Mouse (Mus musculus) MEL (cell line): ENCODE results near the gene Cep170b. TPM values are rescaled to one million over a fixed set of nuclear protein-coding genes. Genes with fewer than 3 reads are reported as not detected.
A peak's percentile ranks its signal among the peaks of the same experiment; 100 is the strongest.

ENCODE experiments used
- DNase-seq: peaks from one replicate; pipeline ENCODE4 v3.0.0; 2011; ENCODE audit warnings: low read depth, low spot score
- H3K27ac ChIP-seq: 2 replicates; pipeline ENCODE4 v1.5.1; 2012; ENCODE audit warnings: low read depth, mild to moderate bottlenecking, control low read depth, low read length, moderate library complexity; ENCODE audit not compliant: control insufficient read depth
- H3K27me3 ChIP-seq, 2 experiments: fragments of 150-350 bp in 1 of 2; sonication (generic) in 1 of 2; 2 replicates each; pipeline ENCODE4 v1.6.1; 2012; ENCODE audit warnings: low read length in 2 of 2, mild to moderate bottlenecking in 2 of 2, improper control_type of control experiment in 1 of 2, moderate library complexity in 1 of 2; ENCODE audit not compliant: insufficient read depth in 2 of 2, control insufficient read depth in 1 of 2
- H3K36me3 ChIP-seq, 2 experiments: 2 replicates each; pipeline ENCODE4 v1.6.1; 2012 to 2014; ENCODE audit warnings: low read length in 2 of 2, improper control_type of control experiment in 1 of 2, inconsistent platforms in 1 of 2, mild to moderate bottlenecking in 1 of 2; ENCODE audit not compliant: insufficient read depth in 2 of 2, control insufficient read depth in 1 of 2
- H3K4me1 ChIP-seq, 2 experiments: fragments of 150-350 bp in 1 of 2; sonication (generic) in 1 of 2; 2 replicates each; pipeline ENCODE4 v1.6.1; 2012; ENCODE audit warnings: low read length in 2 of 2, improper control_type of control experiment in 1 of 2, mild to moderate bottlenecking in 1 of 2; ENCODE audit not compliant: insufficient read depth in 2 of 2, control insufficient read depth in 1 of 2
- H3K4me3 ChIP-seq, 2 experiments: fragments of 150-350 bp in 1 of 2; sonication (generic) in 1 of 2; 2 replicates each; pipeline ENCODE4 v1.5.1; 2012; ENCODE audit warnings: low read depth in 2 of 2, low read length in 2 of 2, mild to moderate bottlenecking in 2 of 2, moderate library complexity in 2 of 2, control low read depth in 1 of 2, improper control_type of control experiment in 1 of 2; ENCODE audit not compliant: control insufficient read depth in 1 of 2, insufficient read depth in 1 of 2
- H3K79me2 ChIP-seq: 2 replicates; pipeline ENCODE4 v1.6.1; 2012; ENCODE audit warnings: mild to moderate bottlenecking, low read length, moderate library complexity; ENCODE audit not compliant: control insufficient read depth, poor library complexity, insufficient read depth
- H3K9ac ChIP-seq: 2 replicates; pipeline ENCODE4 v1.6.1; 2012; ENCODE audit warnings: low read depth, mild to moderate bottlenecking, control low read depth, low read length, moderate library complexity; ENCODE audit not compliant: control insufficient read depth, poor library complexity, severe bottlenecking
- H3K9me3 ChIP-seq: fragments of 150-350 bp; sonication (generic); replicated peaks from 2 replicates; pipeline ENCODE4 v1.6.1; 2012; ENCODE audit warnings: mild to moderate bottlenecking, low read length, improper control_type of control experiment, moderate library complexity; ENCODE audit not compliant: insufficient read depth
- BHLHE40 ChIP-seq: IDR thresholded peaks from 2 replicates; pipeline ENCODE4 v1.6.1; 2012; ENCODE audit warnings: low read depth, mild to moderate bottlenecking, inconsistent platforms, low read length, improper control_type of control experiment, borderline replicate concordance
- CHD1 ChIP-seq: IDR thresholded peaks from 2 replicates; pipeline ENCODE4 v1.6.1; 2012; ENCODE audit warnings: low read depth, mild to moderate bottlenecking, inconsistent platforms, low read length, improper control_type of control experiment
- CHD2 ChIP-seq: IDR thresholded peaks from 2 replicates; pipeline ENCODE4 v1.6.1; 2011; ENCODE audit warnings: low read length, improper control_type of control experiment
- GABPA ChIP-seq: IDR thresholded peaks from 2 replicates; pipeline ENCODE4 v1.6.1; 2012; ENCODE audit warnings: low read depth, mild to moderate bottlenecking, inconsistent platforms, low read length, improper control_type of control experiment, moderate library complexity
- JUND ChIP-seq: IDR thresholded peaks from 2 replicates; pipeline ENCODE4 v1.6.1; 2011; ENCODE audit warnings: low read depth, mild to moderate bottlenecking, improper control_type of control experiment, low read length
- MAZ ChIP-seq: IDR thresholded peaks from 2 replicates; pipeline ENCODE4 v1.6.1; 2012; ENCODE audit warnings: low read depth, mild to moderate bottlenecking, inconsistent platforms, low read length, improper control_type of control experiment
- MXI1 ChIP-seq: IDR thresholded peaks from 2 replicates; pipeline ENCODE4 v1.6.1; 2011; ENCODE audit warnings: mild to moderate bottlenecking, low read depth, low read length, improper control_type of control experiment
- MYB ChIP-seq: IDR thresholded peaks from 2 replicates; pipeline ENCODE4 v1.6.1; 2011; ENCODE audit warnings: mild to moderate bottlenecking, low read depth, low read length, improper control_type of control experiment
- NRF1 ChIP-seq: IDR thresholded peaks from 2 replicates; pipeline ENCODE4 v1.6.1; 2014; ENCODE audit warnings: low read depth, mild to moderate bottlenecking, inconsistent platforms, low read length, improper control_type of control experiment, moderate library complexity; ENCODE audit not compliant: poor library complexity, insufficient read depth, severe bottlenecking
- POLR2A ChIP-seq, 2 experiments: IDR thresholded peaks; 2 replicates each; pipeline ENCODE4 v1.6.1; 2011 to 2012; ENCODE audit warnings: low read length in 2 of 2, mild to moderate bottlenecking in 2 of 2, control low read depth in 1 of 2, improper control_type of control experiment in 1 of 2, low read depth in 1 of 2, moderate library complexity in 1 of 2; ENCODE audit not compliant: control insufficient read depth in 1 of 2, insufficient read depth in 1 of 2, poor library complexity in 1 of 2
- POLR2AphosphoS2 ChIP-seq: IDR thresholded peaks from 2 replicates; pipeline ENCODE4 v1.6.1; 2011; ENCODE audit warnings: low read length, improper control_type of control experiment
- SIN3A ChIP-seq: IDR thresholded peaks from 2 replicates; pipeline ENCODE4 v1.6.1; 2012; ENCODE audit warnings: low read length, improper control_type of control experiment, inconsistent platforms
- TBP ChIP-seq: IDR thresholded peaks from 2 replicates; pipeline ENCODE4 v1.8.0; 2011; ENCODE audit warnings: low read depth, low read length, improper control_type of control experiment
- ZC3H11A ChIP-seq: IDR thresholded peaks from 2 replicates; pipeline ENCODE4 v1.6.1; 2012; ENCODE audit warnings: low read depth, mild to moderate bottlenecking, inconsistent platforms, low read length, improper control_type of control experiment
- ZKSCAN1 ChIP-seq: IDR thresholded peaks from 2 replicates; pipeline ENCODE4 v1.6.1; 2012; ENCODE audit warnings: low read depth, mild to moderate bottlenecking, inconsistent platforms, low read length, improper control_type of control experiment, moderate library complexity
- ZMIZ1 ChIP-seq: IDR thresholded peaks from 2 replicates; pipeline ENCODE4 v1.6.1; 2012; ENCODE audit warnings: low read depth, mild to moderate bottlenecking, inconsistent platforms, low read length, improper control_type of control experiment, moderate library complexity
- polyA plus RNA-seq, 2 experiments: library from polyadenylated mRNA; stranded (reverse) in 1 of 2; unstranded in 1 of 2; fragments of >175 nt in 1 of 2; fragments of >200 nt in 1 of 2; gene quantifications; 2 replicates each; pipeline versions ENCODE4 v1.2.1 to v1.2.4; 2012; ENCODE audit warnings: low replicate concordance in 2 of 2, low read depth in 1 of 2; ENCODE audit not compliant: insufficient read length in 2 of 2, insufficient read depth in 1 of 2, missing spikeins in 1 of 2
- total RNA-seq: library from RNA; depleted of rRNA; stranded (reverse); fragments of 300-350 nt; gene quantifications from 2 replicates; pipeline ENCODE4 v1.2.3, GENCODE M21; 2012

The Cep170b gene
- total and polyA plus RNA-seq, 3 experiments, result 49.7 to 64.0 TPM; not detected in 1

DNA sequence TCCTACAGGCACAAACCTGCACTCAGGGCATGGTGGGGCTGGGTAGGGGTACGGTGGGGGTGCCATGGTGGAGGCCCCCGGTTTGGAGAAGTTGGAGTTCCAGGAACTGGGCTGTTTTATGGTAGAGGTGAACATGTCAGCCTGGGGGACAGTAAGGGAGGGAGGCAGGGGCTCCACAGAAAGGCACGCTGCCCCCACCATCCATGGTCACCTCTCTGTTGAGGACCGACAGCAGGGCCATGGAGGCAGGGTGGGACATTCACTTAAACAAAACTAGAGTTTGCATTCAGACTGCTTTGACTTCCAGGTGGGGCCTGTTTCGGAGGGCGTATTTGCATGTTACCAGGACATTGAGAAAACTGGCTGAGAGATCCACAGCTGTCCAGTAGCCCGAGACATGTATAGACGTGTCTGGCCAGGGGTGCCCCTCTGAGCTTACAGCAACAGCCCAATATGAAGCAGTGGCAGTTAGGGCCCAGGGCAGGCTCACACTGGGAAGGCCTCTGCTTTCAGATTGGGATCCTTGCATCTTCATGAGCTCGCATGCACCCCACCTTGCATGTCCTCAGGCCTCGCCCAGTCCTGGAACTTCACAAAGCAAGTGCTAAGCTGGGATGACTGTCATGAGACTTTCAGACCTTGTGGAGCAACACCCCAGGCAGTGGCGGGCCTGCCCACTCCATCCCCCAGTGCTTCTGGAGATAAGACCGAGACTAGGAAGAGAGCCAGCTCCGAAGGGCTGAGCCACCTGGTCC is 73.5 kb downstream of the Cep170b start (continued):
- TF ChIP-seq ZMIZ1, result peak; percentile 64; the same call in 1 of the 2 replicates
- TF ChIP-seq GABPA, result peak; percentile 62; the same call in 1 of the 2 replicates
- peak; percentile 39; the same call in 1 of the 2 replicates for TF ChIP-seq ZC3H11A
- TF ChIP-seq SIN3A, result peak; percentile 95
- TF ChIP-seq, all 39 proteins: peak for 26

DNA sequence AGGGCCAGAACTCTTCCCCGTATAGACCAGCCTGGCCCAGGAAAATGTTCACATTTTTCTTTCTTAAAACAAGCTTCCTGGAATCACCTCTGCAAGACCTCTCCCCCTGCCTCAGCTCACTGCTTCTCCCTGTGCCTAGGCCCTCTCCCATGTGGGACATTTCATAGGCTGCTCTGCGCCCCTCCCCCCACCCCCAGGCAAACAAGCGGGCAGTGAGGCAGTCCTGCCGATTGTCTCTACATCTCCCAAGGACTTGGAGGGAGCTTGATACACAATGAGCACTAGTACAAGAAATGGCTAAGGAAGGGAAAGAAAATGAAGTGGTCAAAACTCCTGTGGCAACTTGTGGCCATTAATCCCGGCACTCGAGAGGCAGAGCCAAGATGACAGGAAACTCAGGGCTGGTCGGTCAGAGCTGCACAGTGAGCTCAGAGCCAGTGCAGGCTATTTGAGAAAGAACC is 74.1 kb downstream of the Cep170b start:
- Histone ChIP-seq H3K4me3 (peak overlapping the region; percentile 44 to 46), H3K27me3 (no peaks in the 10 kb centered on the region), H3K9ac (peak overlapping the region; percentile 58), H3K9me3 (no peaks in the 10 kb centered on the region), H3K4me1 (peaks cover 22 to 58% of the 10 kb centered on the region in 2 experiments), H3K27ac (peak overlapping the region; percentile 70), H3K36me3 (peaks cover 0 to 34% of the 10 kb centered on the region in 2 experiments; a peak in 2 of 4 replicates), H3K79me2 (no peaks in the 10 kb centered on the region; the same call in 1 of the 2 replicates)
- DNase-seq, result no peak
- TF ChIP-seq MAZ (0 out of 2 replicates have a peak, but pooled peaks have one; percentile 43), MXI1 (no peak), BHLHE40 (peak; percentile 9), JUND (peak; percentile 45; the same call in 1 of the 2 replicates), SIN3A (peak; percentile 33; the same call in 1 of the 2 replicates), NRF1 (no peak), POLR2AphosphoS2 (no peak), POLR2A (IDR thresholded peaks at IDR 0.05; ENCODE audit: control insufficient read depth in 1 of 2, insufficient read depth in 1 of 2, low read depth in 1 of 2, low read length in 2 of 2, poor library complexity in 1 of 2) (0 out of 4 replicates have a peak, but pooled peaks of 1 of the 2 experiments have one; percentile 40), CHD2 (peak; percentile 77; the same call in 1 of the 2 replicates), CHD1 (peak; percentile 76; the same call in 1 of the 2 replicates), TBP (0 out of 2 replicates have a peak, but pooled peaks have one; percentile 27), ZKSCAN1 (peak; percentile 17; the same call in 1 of the 2 replicates)

DNA sequence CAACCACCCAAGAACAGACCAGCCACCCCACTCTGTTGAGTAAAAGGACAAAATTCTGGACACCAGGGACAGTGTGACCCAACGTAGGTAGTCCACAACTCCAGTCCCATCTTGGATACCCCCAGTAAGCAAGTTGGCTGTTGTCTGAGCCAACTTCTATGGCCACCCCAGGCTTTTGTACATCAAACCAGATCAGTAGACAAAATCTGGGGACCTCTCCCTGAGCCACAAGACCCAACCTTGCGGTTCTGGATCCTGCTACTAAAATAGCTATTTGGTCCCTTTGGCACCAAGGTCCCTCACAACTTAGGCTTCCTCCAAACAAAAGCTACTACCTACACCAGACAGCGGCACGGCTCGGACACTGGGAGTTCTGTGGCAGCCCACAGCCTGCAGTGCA is 74.7 kb downstream of the Cep170b start:
- peak; percentile 63 for DNase-seq
- H3K4me1 ChIP-seq, result peaks cover 27 to 64% of the 10 kb centered on the region in 2 experiments
- H3K27ac ChIP-seq, result peak overlapping the region; percentile 70
- TF ChIP-seq MYB (no peak), GABPA (no peak)
- peak overlapping the region; percentile 58 for H3K9ac ChIP-seq
- H3K79me2 ChIP-seq, result no peaks in the 10 kb centered on the region; the same call in 1 of the 2 replicates
- H3K36me3 ChIP-seq, result peaks cover 0 to 37% of the 10 kb centered on the region in 2 experiments; a peak in 2 of 4 replicates
- H3K27me3 ChIP-seq, result no peaks in the 10 kb centered on the region
- H3K9me3 ChIP-seq, result no peaks in the 10 kb centered on the region
- peak overlapping the region; percentile 44 to 46 for H3K4me3 ChIP-seq
